Mouse (Mus musculus) lung, postnatal 0 days (tissue): ENCODE measurements around the gene Gpr1.

Experiments
- CTCF ChIP-seq: IDR thresholded peaks from 2 replicates; pipeline ENCODE4 v1.5.1; 2016; ENCODE audit warnings: antibody characterized with exemption, mild to moderate bottlenecking
- EP300 ChIP-seq: IDR thresholded peaks from 2 replicates; pipeline ENCODE4 v1.6.1; 2016; ENCODE audit warnings: antibody characterized with exemption, mild to moderate bottlenecking, control low read depth

DNA sequence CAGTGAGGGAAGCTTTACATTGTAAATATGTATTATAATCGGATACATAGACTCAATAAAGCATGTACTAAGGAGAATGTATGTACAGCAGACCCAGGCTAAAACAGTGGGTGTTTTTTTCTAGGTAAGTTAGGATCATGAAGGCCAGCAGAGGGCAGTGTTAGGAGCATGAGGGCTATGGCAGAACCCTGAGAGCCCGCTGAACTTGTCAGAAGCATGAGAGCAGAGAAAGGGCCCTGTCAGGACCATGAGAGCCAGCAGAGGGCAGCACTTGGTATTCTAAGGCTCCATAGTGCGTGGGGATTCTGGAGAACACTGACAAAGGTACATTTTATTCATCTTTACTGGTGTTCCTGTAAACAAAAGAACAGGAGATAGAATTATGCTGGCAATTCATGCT lies 33.3 kb downstream of the Gpr1 start:
- TF ChIP-seq CTCF (peak; percentile 95), EP300 (no peak)
